Mouse (Mus musculus) urinary bladder, postnatal 4 days (tissue): Measurements from ENCODE around the gene Dact3.

Experiments
- DNase-seq, 2 experiments: peaks; one replicate each; pipeline ENCODE4 v3.0.0; 2021 to 2022; ENCODE audit warnings: low spot score in 2 of 2

The Dact3 gene

GRCm38 (mm10) chr7:16891641-16892351, 16.7 kb downstream of the Dact3 start, which contains the start of gene Gng8:
TSS of gene Gng8 (plus strand) at chr7:16891786.
- peak; percentile 79 to 88 for DNase-seq

- DNase-seq = no peak
Measured at GRCm38 (mm10) chr7:16892352-16892730, 17.2 kb downstream of the Dact3 start.

GRCm38 (mm10) chr7:16893612-16894011, 18.5 kb downstream of the Dact3 start:
- DNase-seq = no peak

GRCm38 (mm10) chr7:16894279-16894678, 19.2 kb downstream of the Dact3 start:
- no peak for DNase-seq

GRCm38 (mm10) chr7:16895000-16895399, 19.9 kb downstream of the Dact3 start:
- DNase-seq = peak; percentile 75 to 86

GRCm38 (mm10) chr7:16895511-16895910, 20.4 kb downstream of the Dact3 start:
- no peak for DNase-seq

- DNase-seq = no peak
Measured at GRCm38 (mm10) chr7:16900526-16900925, 25.4 kb downstream of the Dact3 start.

GRCm38 (mm10) chr7:16903439-16903955, 28.4 kb downstream of the Dact3 start:
- DNase-seq = no peak

GRCm38 (mm10) chr7:16904120-16904675, 29.1 kb downstream of the Dact3 start:
- no peak for DNase-seq

- no peak for DNase-seq
Measured at GRCm38 (mm10) chr7:16905491-16906021, 30.4 kb downstream of the Dact3 start.

GRCm38 (mm10) chr7:16906281-16906680, 31.2 kb downstream of the Dact3 start, which contains the start of gene Ptgir:
TSS of gene Ptgir (plus strand) at chr7:16906490.
- DNase-seq = peak in 1 of 2 experiments; percentile 63

- no peak for DNase-seq
Measured at GRCm38 (mm10) chr7:16906889-16907559, 31.9 kb downstream of the Dact3 start.

- no peak for DNase-seq
Measured at GRCm38 (mm10) chr7:16907842-16908241, 32.7 kb downstream of the Dact3 start.

GRCm38 (mm10) chr7:16908367-16908766, 33.2 kb downstream of the Dact3 start:
- no peak for DNase-seq

- DNase-seq = no peak
Measured at GRCm38 (mm10) chr7:16908859-16909258, 33.7 kb downstream of the Dact3 start.

GRCm38 (mm10) chr7:16909909-16910308, 34.8 kb downstream of the Dact3 start:
- DNase-seq = no peak

- DNase-seq = no peak
Measured at GRCm38 (mm10) chr7:16911904-16912303, 36.8 kb downstream of the Dact3 start.

GRCm38 (mm10) chr7:16912360-16912759, 37.2 kb downstream of the Dact3 start:
- DNase-seq = no peak

- DNase-seq = peak in 1 of 2 experiments; percentile 78
Measured at GRCm38 (mm10) chr7:16913806-16914452, 38.8 kb downstream of the Dact3 start.

GRCm38 (mm10) chr7:16914453-16915343, 39.6 kb downstream of the Dact3 start:
- no peak for DNase-seq
